Mouse (Mus musculus): ENCODE data around the gene Zrsr2.

The Zrsr2 gene

DNA sequence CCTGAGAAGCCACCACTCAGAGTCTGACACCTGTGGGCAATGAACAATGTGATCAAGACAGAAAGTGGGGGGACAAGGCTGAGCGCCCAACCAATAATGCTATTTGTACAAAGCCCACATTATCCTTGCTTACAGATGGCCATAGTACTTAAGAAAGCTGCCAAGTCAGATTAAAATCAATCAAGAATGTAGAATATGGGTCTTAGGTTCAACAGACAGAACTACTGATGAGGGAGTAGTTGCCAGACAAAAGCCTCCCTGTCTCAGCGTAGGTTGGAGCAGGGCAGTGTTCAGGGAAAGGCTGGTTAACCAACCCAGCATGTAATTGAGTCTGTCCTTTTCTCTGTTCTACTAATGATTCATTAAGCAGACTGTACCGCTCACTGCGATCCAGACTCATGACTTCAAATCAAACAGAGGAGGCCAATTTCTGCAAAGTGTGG lies 72.9 kb downstream of the Zrsr2 start:
- peak; percentile 66 for DNase-seq (ENCODE audit: low read depth, low spot score)

All from A20 (cell line).